Mouse (Mus musculus) bone marrow, adult 2 months (tissue): ENCODE measurements around the gene Fbxw27. TPM values are rescaled to one million over a fixed set of nuclear protein-coding genes. Genes with fewer than 3 reads are reported as not detected.
"Not testable (repeated sequence)": the region's sequence is repeated elsewhere in the genome, so short reads cannot be mapped to it uniquely, and the experiment has no call there.

ENCODE experiments used
- H3K27ac ChIP-seq: fragments of 200-500 bp; 2 replicates; pipeline ENCODE4 v1.5.1; 2012; ENCODE audit warnings: low read depth, mild to moderate bottlenecking, control low read depth, inconsistent platforms, low read length; ENCODE audit not compliant: control insufficient read depth, poor library complexity, insufficient read depth
- H3K4me1 ChIP-seq: fragments of 200-500 bp; 2 replicates; pipeline ENCODE4 v1.6.1; 2011; ENCODE audit warnings: low read length; ENCODE audit not compliant: control insufficient read depth, insufficient read depth
- H3K4me3 ChIP-seq: fragments of 200-500 bp; replicated peaks from 2 replicates; pipeline ENCODE3; 2011; ENCODE audit warnings: mild to moderate bottlenecking, low read depth, low read length, control low read depth; ENCODE audit not compliant: control insufficient read depth
- CTCF ChIP-seq: fragments of 200-500 bp; IDR thresholded peaks from 2 replicates; pipeline ENCODE4 v1.5.1; 2011; ENCODE audit warnings: low read length, control low read depth; ENCODE audit not compliant: control insufficient read depth, insufficient read depth
- POLR2A ChIP-seq: fragments of 200-500 bp; IDR thresholded peaks from 2 replicates; pipeline ENCODE4 v1.6.1; 2011; ENCODE audit warnings: low read depth, mild to moderate bottlenecking, control low read depth, low read length, borderline replicate concordance; ENCODE audit not compliant: control insufficient read depth
- WGBS: fragments of 180-500 bp; shearing (Covaris S2); methylation state at CpG from one replicate; pipeline ENCODE4 v1.1.7; 2018; 5-methylcytosine and 5-hydroxymethylcytosine counted together
- polyA plus RNA-seq: library from polyadenylated mRNA; stranded (reverse); fragments of >200 nt; gene quantifications from 2 replicates; pipeline ENCODE4 v1.2.4, GENCODE M21; 2011; ENCODE audit warnings: low replicate concordance; ENCODE audit not compliant: missing spikeins, insufficient read depth, insufficient read length

The Fbxw27 gene
- polyA plus RNA-seq = not detected in 2 replicates

- H3K27ac ChIP-seq, H3K4me1 ChIP-seq, H3K4me3 ChIP-seq: not testable (repeated sequence)
- 75% methylated on average over 4 of the region's 4 CpGs for WGBS
Measured at GRCm38 (mm10) chr9:109790570-109790969, at the start of gene Fbxw27. TSS of gene Fbxw27 (minus strand) at chr9:109790670.

GRCm38 (mm10) chr9:109833088-109833412 lies 42.6 kb upstream of the Fbxw27 start:
- Histone ChIP-seq H3K4me3 (peak overlapping the region; percentile 89), H3K27ac (no peak overlapping the region), H3K4me1 (peaks cover 2% of the 10 kb centered on the region; the same call in 1 of the 2 replicates)
- 4% methylated on average over 6 of the region's 6 CpGs for WGBS
- TF ChIP-seq POLR2A = no peak
- no peak for TF ChIP-seq CTCF

- peak within 1 kb of the TSS; percentile 89 for H3K4me3 ChIP-seq
- TF ChIP-seq CTCF (peak; percentile 65), POLR2A (peak; percentile 27; the same call in 1 of the 2 replicates)
- H3K4me1 ChIP-seq = peaks cover 2% of the 10 kb centered on the region; the same call in 1 of the 2 replicates
- peak within 1 kb of the TSS; percentile 40; the same call in 1 of the 2 replicates for H3K27ac ChIP-seq
- WGBS = under 1% methylated on average over 32 of the region's 32 CpGs
Measured at GRCm38 (mm10) chr9:109832391-109833087, 42.1 kb upstream of the Fbxw27 start, which contains the start of gene Nme6. TSS of gene Nme6 (plus strand) at chr9:109832749.

- H3K27ac ChIP-seq = no peak overlapping the region
- 39% methylated on average over 5 of the region's 5 CpGs for WGBS
- H3K4me1 ChIP-seq = no peaks in the 10 kb centered on the region
- TF ChIP-seq POLR2A = no peak
- TF ChIP-seq CTCF = no peak
- no peak overlapping the region for H3K4me3 ChIP-seq
Measured at GRCm38 (mm10) chr9:109826181-109826580, 35.7 kb upstream of the Fbxw27 start.

GRCm38 (mm10) chr9:109825739-109826138 lies 35.3 kb upstream of the Fbxw27 start:
- H3K27ac ChIP-seq = no peak overlapping the region
- no peaks in the 10 kb centered on the region for H3K4me1 ChIP-seq
- TF ChIP-seq CTCF (no peak), POLR2A (no peak)
- H3K4me3 ChIP-seq = no peak overlapping the region
- whole genome bisulfite sequencing = 36% methylated on average over 4 of the region's 4 CpGs

- 31% methylated on average over 6 of the region's 6 CpGs for WGBS
- TF ChIP-seq CTCF (no peak), POLR2A (no peak)
- no peaks in the 10 kb centered on the region for H3K4me1 ChIP-seq
- H3K27ac ChIP-seq = no peak overlapping the region
- no peak overlapping the region for H3K4me3 ChIP-seq
Measured at GRCm38 (mm10) chr9:109816341-109816740, 25.9 kb upstream of the Fbxw27 start.

- 34% methylated on average over 7 of the region's 7 CpGs for WGBS
- no peaks in the 10 kb centered on the region for H3K4me1 ChIP-seq
- H3K27ac ChIP-seq = no peak overlapping the region
- no peak overlapping the region for H3K4me3 ChIP-seq
- TF ChIP-seq POLR2A = no peak
- TF ChIP-seq CTCF = no peak
Measured at GRCm38 (mm10) chr9:109813424-109813823, 23.0 kb upstream of the Fbxw27 start.

- no peak within 1 kb of the TSS for H3K27ac ChIP-seq
- WGBS = 75% methylated on average over 1 of the region's 1 CpGs
- TF ChIP-seq POLR2A (no peak), CTCF (no peak)
- H3K4me3 ChIP-seq = no peak within 1 kb of the TSS
- no peaks in the 10 kb centered on the region for H3K4me1 ChIP-seq
Measured at GRCm38 (mm10) chr9:109811980-109812379, 21.5 kb upstream of the Fbxw27 start, which contains the start of gene Spink8. TSS of gene Spink8 (plus strand) at chr9:109812280.

GRCm38 (mm10) chr9:109807898-109808297 lies 17.4 kb upstream of the Fbxw27 start:
- Histone ChIP-seq H3K4me1 (no peaks in the 10 kb centered on the region; the same call in 1 of the 2 replicates), H3K27ac (no peak overlapping the region), H3K4me3 (no peak overlapping the region)
- WGBS = 15% methylated on average over 3 of the region's 3 CpGs
- no peak for TF ChIP-seq POLR2A
- no peak for TF ChIP-seq CTCF
